Mouse (Mus musculus) erythroblast, embryonic 14.5 days (primary cell): ENCODE measurements around the gene Rab1a.

Source experiments
- GATA1 ChIP-seq: IDR thresholded peaks from 2 replicates; pipeline ENCODE4 v1.6.1; 2012; ENCODE audit warnings: low read length, inconsistent platforms, mixed read lengths
- TAL1 ChIP-seq: IDR thresholded peaks from 3 replicates; pipeline ENCODE4 v1.6.1; 2012; ENCODE audit warnings: low read length, inconsistent platforms, mixed read lengths

GRCm38 (mm10) chr11:20217227-20217626 is 16.0 kb downstream of the Rab1a start:
- no peak for TF ChIP-seq TAL1
- no peak for TF ChIP-seq GATA1
